Mouse (Mus musculus) intestine, embryonic 14.5 days (tissue): ENCODE data around the gene Zfp687. TPM values are rescaled to one million over a fixed set of nuclear protein-coding genes. Genes with fewer than 3 reads are reported as not detected.

Source experiments
- ATAC-seq: fragments of 200-750 bp; cut with Nextera tagmentation; replicated peaks from 2 replicates; pipeline ENCODE4 v1.8.0; 2017; ENCODE audit warnings: low read depth, moderate number of reproducible peaks, moderate TSS enrichment, moderate library complexity; ENCODE audit not compliant: low FRiP score, low TSS enrichment
- DNase-seq: peaks from one replicate; pipeline ENCODE4 v3.0.0-alpha.2; 2018; ENCODE audit warnings: low spot score
- H3K27ac ChIP-seq: fragments of 300-500 bp; sonication (generic); 2 replicates; pipeline ENCODE4 v1.5.1; 2014; ENCODE audit warnings: low read depth, mild to moderate bottlenecking, control low read depth
- H3K27me3 ChIP-seq: fragments of 300-500 bp; sonication (generic); replicated peaks from 2 replicates; pipeline ENCODE4 v1.6.1; 2014; ENCODE audit warnings: low read length, control low read depth; ENCODE audit not compliant: control insufficient read depth, insufficient read depth
- H3K36me3 ChIP-seq: fragments of 300-500 bp; sonication (generic); 2 replicates; pipeline ENCODE4 v1.6.1; 2014; ENCODE audit warnings: low read length, control low read depth; ENCODE audit not compliant: control insufficient read depth, insufficient read depth
- H3K4me1 ChIP-seq: fragments of 300-500 bp; sonication (generic); replicated peaks from 2 replicates; pipeline ENCODE4 v1.6.1; 2014; ENCODE audit warnings: low read length, control low read depth, mixed read lengths; ENCODE audit not compliant: control insufficient read depth, insufficient read depth
- H3K4me2 ChIP-seq: fragments of 300-500 bp; sonication (generic); 2 replicates; pipeline ENCODE4 v1.6.1; 2014; ENCODE audit warnings: low read length
- H3K4me3 ChIP-seq: fragments of 300-500 bp; sonication (generic); 2 replicates; pipeline ENCODE4 v1.5.1; 2014; ENCODE audit warnings: low read depth, low read length, control low read depth, mixed read lengths
- H3K9ac ChIP-seq: fragments of 300-500 bp; sonication (generic); 2 replicates; pipeline ENCODE4 v1.6.1; 2014; ENCODE audit warnings: mild to moderate bottlenecking, low read length
- H3K9me3 ChIP-seq: fragments of 300-500 bp; sonication (generic); 2 replicates; pipeline ENCODE4 v1.6.1; 2016; ENCODE audit warnings: low read length, control low read depth; ENCODE audit not compliant: control insufficient read depth
- WGBS: fragments of 180-500 bp; shearing (Covaris S2); extraction: QIAGEN DNeasy Blood & Tissue Kit; methylation state at CpG from one replicate; pipeline ENCODE4 v1.1.7; 2014; 5-methylcytosine and 5-hydroxymethylcytosine counted together
- microRNA-seq: library from miRNA; unstranded; fragments of <30 nt; microRNA quantifications from one replicate; pipeline ENCODE4, GENCODE M21; 2016
- polyA plus RNA-seq: library from polyadenylated mRNA; unstranded; fragments of >200 nt; fragmentation: Nextera tagmentation; extraction: Ambion mirVana; gene quantifications from 2 replicates; pipeline ENCODE4 v1.2.1, GENCODE M21; 2014

The Zfp687 gene
- polyA plus RNA-seq, 1 experiment from 2014 or later, result 27.8 TPM

- 72% methylated on average over 3 of the region's 3 CpGs for WGBS
- H3K27me3 ChIP-seq, result no peaks in the 10 kb centered on the region
- no peak overlapping the region for H3K4me2 ChIP-seq
- H3K27ac ChIP-seq, result no peak overlapping the region
- no peaks in the 10 kb centered on the region for H3K9me3 ChIP-seq
- ATAC-seq (no peak), DNase-seq (no peak)
- H3K4me1 ChIP-seq, result peaks cover 16% of the 10 kb centered on the region
- H3K4me3 ChIP-seq, result no peak overlapping the region
- peaks cover 5% of the 10 kb centered on the region; the same call in 1 of the 2 replicates for H3K36me3 ChIP-seq
- no peak overlapping the region for H3K9ac ChIP-seq
Measured at GRCm38 (mm10) chr3:94972552-94972951, 42.7 kb downstream of the Zfp687 start.

- H3K27me3 ChIP-seq, result no peaks in the 10 kb centered on the region
- no peak overlapping the region for H3K27ac ChIP-seq
- H3K4me1 ChIP-seq, result no peaks in the 10 kb centered on the region
- no peak for DNase-seq
- H3K4me2 ChIP-seq, result no peak overlapping the region
- H3K9ac ChIP-seq, result no peak overlapping the region
- WGBS, result 54% methylated on average over 1 of the region's 1 CpGs
- no peaks in the 10 kb centered on the region for H3K9me3 ChIP-seq
- no peak overlapping the region for H3K4me3 ChIP-seq
- no peak for ATAC-seq
- no peaks in the 10 kb centered on the region for H3K36me3 ChIP-seq
Measured at GRCm38 (mm10) chr3:94965878-94966277, 49.4 kb downstream of the Zfp687 start.

GRCm38 (mm10) chr3:94964989-94965388, 50.3 kb downstream of the Zfp687 start:
- ATAC-seq, result no peak
- Histone ChIP-seq H3K4me1 (no peaks in the 10 kb centered on the region), H3K4me3 (no peak overlapping the region), H3K27me3 (no peaks in the 10 kb centered on the region), H3K9me3 (no peaks in the 10 kb centered on the region), H3K27ac (no peak overlapping the region), H3K36me3 (no peaks in the 10 kb centered on the region), H3K9ac (no peak overlapping the region), H3K4me2 (no peak overlapping the region)
- DNase-seq, result no peak
- 88% methylated on average over 1 of the region's 1 CpGs for WGBS

- H3K4me3 ChIP-seq, result no peak overlapping the region
- peaks cover 37% of the 10 kb centered on the region for H3K36me3 ChIP-seq
- 46% methylated on average over 5 of the region's 5 CpGs for WGBS
- no peak overlapping the region for H3K4me2 ChIP-seq
- H3K27me3 ChIP-seq, result no peaks in the 10 kb centered on the region
- H3K27ac ChIP-seq, result no peak overlapping the region
- no peak for DNase-seq
- no peaks in the 10 kb centered on the region for H3K9me3 ChIP-seq
- H3K9ac ChIP-seq, result no peak overlapping the region
- ATAC-seq, result no peak
- no peaks in the 10 kb centered on the region for H3K4me1 ChIP-seq
Measured at GRCm38 (mm10) chr3:94960322-94960721, 54.9 kb downstream of the Zfp687 start.

- no peaks in the 10 kb centered on the region for H3K27me3 ChIP-seq
- no peak overlapping the region for H3K4me3 ChIP-seq
- ATAC-seq, result no peak
- H3K4me2 ChIP-seq, result no peak overlapping the region
- DNase-seq, result no peak
- peaks cover 37% of the 10 kb centered on the region for H3K36me3 ChIP-seq
- H3K9ac ChIP-seq, result no peak overlapping the region
- H3K9me3 ChIP-seq, result no peaks in the 10 kb centered on the region
- 45% methylated on average over 8 of the region's 8 CpGs for WGBS
- H3K4me1 ChIP-seq, result no peaks in the 10 kb centered on the region; the same call in 1 of the 2 replicates
- no peak overlapping the region for H3K27ac ChIP-seq
Measured at GRCm38 (mm10) chr3:94959871-94960270, 55.4 kb downstream of the Zfp687 start.

- Histone ChIP-seq H3K27ac (no peak overlapping the region), H3K4me2 (no peak overlapping the region), H3K9me3 (no peaks in the 10 kb centered on the region), H3K36me3 (peaks cover 37% of the 10 kb centered on the region), H3K9ac (no peak overlapping the region), H3K4me1 (peaks cover 2% of the 10 kb centered on the region; the same call in 1 of the 2 replicates), H3K4me3 (no peak overlapping the region), H3K27me3 (no peaks in the 10 kb centered on the region)
- DNase-seq, result no peak
- WGBS, result 94% methylated on average over 8 of the region's 8 CpGs
- no peak for ATAC-seq
Measured at GRCm38 (mm10) chr3:94958295-94958694, 57.0 kb downstream of the Zfp687 start.

Small RNA genes lying within 50 kb of the gene (microRNA-seq; reads per million reads assigned to microRNA genes)
- 0.25 reads per million for gene Mir7013

Other genes starting within 250 kb of the Zfp687 start
- 38.9 and 41.9 TPM in 2 replicates for gene Cgn, start 229.0 kb downstream of the Zfp687 start, polyA plus RNA-seq
- 19.6 and 19.9 TPM in 2 replicates for gene Pogz, start 177.9 kb downstream of the Zfp687 start, polyA plus RNA-seq
- gene Psmb4, start 128.5 kb downstream of the Zfp687 start, polyA plus RNA-seq, result 354 and 364 TPM in 2 replicates
- gene Selenbp1, start 82.4 kb downstream of the Zfp687 start, polyA plus RNA-seq, result 74.2 and 74.5 TPM in 2 replicates
- 9.7 and 10.1 TPM in 2 replicates for gene Rfx5, start 61.4 kb downstream of the Zfp687 start, polyA plus RNA-seq
- gene Pi4kb, start 40.7 kb downstream of the Zfp687 start, polyA plus RNA-seq, result 24.1 and 24.8 TPM in 2 replicates
- gene Psmd4, start 27.2 kb upstream of the Zfp687 start, polyA plus RNA-seq, result 237 and 260 TPM in 2 replicates
- 12.5 and 16.0 TPM in 2 replicates for gene Pip5k1a, start 91.5 kb upstream of the Zfp687 start, polyA plus RNA-seq
- gene Vps72, start 95.6 kb upstream of the Zfp687 start, polyA plus RNA-seq, result 143 and 149 TPM in 2 replicates
- gene Tmod4, start 109.0 kb upstream of the Zfp687 start, polyA plus RNA-seq, result 0.91 and 1.7 TPM in 2 replicates
- 70.3 and 72.9 TPM in 2 replicates for gene Scnm1, start 118.6 kb upstream of the Zfp687 start, polyA plus RNA-seq
- 8.0 and 10.1 TPM in 2 replicates for gene Lysmd1, start 118.6 kb upstream of the Zfp687 start, polyA plus RNA-seq
- gene Tnfaip8l2, start 126.9 kb upstream of the Zfp687 start, polyA plus RNA-seq, result 3.2 TPM in 2 replicates
- gene Sema6c, start 145.0 kb upstream of the Zfp687 start, polyA plus RNA-seq, result 4.8 and 5.3 TPM in 2 replicates
- 10.8 and 10.9 TPM in 2 replicates for gene Gabpb2, start 202.5 kb upstream of the Zfp687 start, polyA plus RNA-seq
- 92.6 and 98.7 TPM in 2 replicates for gene Cdc42se1, start 213.3 kb upstream of the Zfp687 start, polyA plus RNA-seq
- 38.5 and 38.9 TPM in 2 replicates for gene Mllt11, start 216.7 kb upstream of the Zfp687 start, polyA plus RNA-seq
- 0.26 and 0.40 TPM in 2 replicates for gene Gm128, start 226.2 kb upstream of the Zfp687 start, polyA plus RNA-seq
- gene Bnipl, start 235.7 kb upstream of the Zfp687 start, polyA plus RNA-seq, result 1.0 and 1.7 TPM in 2 replicates